Mouse (Mus musculus) gastrocnemius, postnatal 25 days (tissue): ENCODE measurements around the gene Hist1h3f. TPM values are rescaled to one million over a fixed set of nuclear protein-coding genes. Genes with fewer than 3 reads are reported as not detected.
"Not testable (repeated sequence)": the region's sequence is repeated elsewhere in the genome, so short reads cannot be mapped to it uniquely, and the experiment has no call there.

Source experiments
- DNase-seq: peaks from one replicate; pipeline ENCODE4 v3.0.0; 2022
- total RNA-seq, 2 experiments: library from RNA; stranded (reverse); gene quantifications; 1 replicate in 1 of 2; 2 replicates in 1 of 2; pipeline ENCODE4 v1.2.3; 2021

The Hist1h3f gene
- total RNA-seq, 2 experiments from 2014 or later: 5.0 to 6.6 TPM

DNA sequence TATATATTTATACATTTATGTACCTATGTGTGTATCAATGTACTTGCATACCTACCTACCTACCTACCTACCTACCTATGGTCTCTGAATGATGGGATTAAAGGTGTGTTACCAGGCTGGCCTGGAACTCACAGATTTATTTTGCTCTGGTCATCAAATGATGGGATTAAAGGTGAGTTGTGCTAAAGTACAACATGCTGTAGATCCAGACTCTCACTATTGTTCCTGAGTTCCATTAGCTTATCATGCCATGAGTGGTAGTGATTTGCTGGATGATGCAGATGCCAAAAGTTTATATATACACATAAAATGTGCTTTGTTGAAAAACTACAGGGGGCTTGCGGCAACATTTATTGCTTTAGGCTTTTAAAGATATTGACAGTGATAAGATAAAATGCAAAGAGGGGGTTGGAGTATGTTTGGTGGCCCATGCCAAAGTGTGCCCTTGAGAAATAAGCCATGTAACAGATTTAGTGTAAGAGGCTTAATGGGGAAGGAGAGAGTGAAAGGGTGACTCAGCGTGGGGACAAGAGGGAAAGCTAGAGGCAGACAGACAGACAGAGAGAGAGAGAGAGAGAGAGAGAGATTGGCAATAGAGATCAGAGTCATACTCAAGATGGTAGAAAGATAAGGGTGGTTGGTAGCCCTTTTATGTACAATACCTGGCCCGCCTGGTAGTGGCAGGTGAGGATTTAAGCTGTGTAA lies 6.7 kb upstream of the Hist1h3f start:
- DNase-seq: no peak

DNA sequence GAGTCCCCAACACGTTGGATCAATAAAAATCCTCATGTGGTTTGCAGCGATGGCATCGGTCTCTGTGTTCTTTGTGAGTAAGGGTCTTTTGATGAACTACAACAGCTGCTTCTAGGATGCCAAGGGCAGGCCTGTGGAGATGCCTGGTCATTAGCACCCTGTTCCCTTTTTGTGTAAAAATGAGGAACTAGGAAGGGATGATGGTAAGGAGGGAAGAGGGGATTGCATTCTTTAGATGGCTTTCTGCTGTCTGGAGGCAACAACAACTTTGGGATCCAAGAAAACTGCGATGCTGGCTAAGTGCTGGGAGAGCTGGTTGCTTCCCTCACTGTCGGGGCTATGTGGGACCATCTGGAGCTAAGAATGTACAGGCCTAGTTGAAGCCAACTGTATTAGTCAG lies 5.6 kb upstream of the Hist1h3f start:
- DNase-seq: no peak

DNA sequence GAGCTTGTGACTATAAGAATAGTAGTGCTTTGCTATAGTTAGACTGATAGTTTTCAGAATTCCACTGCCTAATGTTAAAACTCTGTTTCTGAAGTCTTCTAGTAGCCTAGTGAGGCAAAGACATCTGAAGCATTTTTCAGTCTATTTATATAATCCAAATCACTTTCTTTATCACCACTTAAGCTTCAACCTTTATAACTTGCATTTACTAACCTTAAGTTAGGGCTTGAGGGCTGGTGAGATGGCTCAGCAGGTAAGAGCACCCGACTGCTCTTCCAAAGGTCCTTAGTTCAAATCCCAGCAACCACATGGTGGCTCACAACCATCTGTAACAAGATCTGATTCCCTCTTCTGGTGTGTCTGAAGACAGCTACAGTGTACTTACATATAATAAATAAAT lies 4.0 kb upstream of the Hist1h3f start:
- DNase-seq: not testable (repeated sequence)

DNA sequence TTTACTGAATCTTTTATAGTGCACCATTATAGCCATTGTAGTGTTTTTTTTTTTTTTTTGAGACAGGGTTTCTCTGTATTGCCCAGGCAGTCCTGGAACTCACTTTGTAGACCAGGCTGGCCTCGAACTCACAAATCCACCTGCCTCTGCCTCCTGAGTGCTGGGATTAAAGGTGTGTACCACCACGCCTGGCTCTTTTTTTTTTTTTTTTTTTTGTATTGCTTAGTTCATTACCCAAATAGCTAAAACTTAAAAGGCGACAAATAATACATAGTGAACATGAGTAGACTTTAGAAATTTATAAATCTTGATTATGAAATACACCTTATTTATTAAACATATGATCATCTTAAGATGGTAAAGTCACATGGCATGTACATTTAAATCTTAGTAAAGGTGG lies 2.4 kb upstream of the Hist1h3f start:
- no peak for DNase-seq

DNA sequence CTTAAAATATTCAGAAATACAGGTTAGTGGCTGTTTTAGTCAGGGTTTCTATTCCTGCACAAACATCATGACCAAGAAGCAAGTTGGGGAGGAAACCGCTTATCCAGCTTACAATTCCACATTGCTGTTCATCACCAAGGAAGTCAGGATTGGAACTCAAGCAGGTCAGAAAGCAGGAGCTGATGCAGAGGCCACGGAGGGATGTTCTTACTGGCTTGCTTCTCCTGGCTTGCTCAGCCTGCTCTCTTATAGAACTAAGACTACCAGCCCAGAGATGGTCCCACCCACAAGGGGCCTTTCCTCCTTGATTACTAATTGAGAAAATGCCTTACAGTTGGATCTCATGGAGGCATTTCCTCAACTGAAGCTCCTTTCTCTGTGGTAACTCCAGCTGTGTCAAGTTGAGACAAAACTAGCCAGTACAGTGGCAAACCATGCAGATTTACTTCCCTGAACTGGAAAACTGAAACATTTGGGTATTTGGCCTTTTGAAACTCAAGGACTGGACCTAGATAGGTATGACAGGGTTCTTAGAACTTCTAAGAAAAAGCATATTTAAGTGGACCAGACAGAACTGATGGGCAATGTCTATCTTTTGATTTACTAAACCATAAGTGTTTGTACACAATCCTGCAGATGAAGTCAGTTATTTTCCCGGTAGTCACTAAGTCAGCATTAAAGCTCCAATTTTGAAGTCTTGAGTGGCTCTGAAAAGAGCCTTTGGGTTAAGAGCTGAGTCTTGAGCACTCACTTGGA lies 1.4 kb upstream of the Hist1h3f start:
- DNase-seq: not testable (repeated sequence)

DNA sequence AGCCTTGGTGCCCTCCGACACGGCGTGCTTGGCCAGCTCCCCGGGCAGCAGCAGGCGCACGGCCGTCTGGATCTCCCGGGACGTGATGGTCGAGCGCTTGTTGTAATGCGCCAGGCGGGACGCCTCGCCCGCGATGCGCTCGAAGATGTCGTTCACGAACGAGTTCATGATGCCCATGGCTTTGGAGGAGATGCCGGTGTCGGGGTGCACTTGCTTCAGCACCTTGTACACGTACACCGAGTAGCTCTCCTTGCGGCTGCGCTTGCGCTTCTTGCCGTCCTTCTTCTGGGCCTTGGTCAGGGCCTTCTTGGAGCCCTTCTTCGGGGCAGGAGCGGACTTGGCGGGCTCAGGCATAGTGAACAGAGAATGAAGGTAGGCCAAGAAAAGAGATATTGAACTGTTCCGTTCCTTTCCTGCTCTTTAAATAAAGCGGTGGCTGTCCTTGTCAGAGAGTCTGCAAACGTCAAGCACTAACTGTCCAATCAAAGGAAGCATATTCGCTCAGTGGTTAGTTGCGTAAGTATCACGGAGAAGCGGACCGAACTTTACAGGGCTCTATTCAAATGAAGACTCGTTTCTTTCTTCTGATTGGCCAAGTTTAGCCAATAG lies 749 bp upstream of the Hist1h3f start, which contains the start of gene Hist1h2bh:
TSS of gene Hist1h2bh (minus strand) at position 394 of the 609 bp plus-strand sequence.
- DNase-seq: peak; percentile 61

DNA sequence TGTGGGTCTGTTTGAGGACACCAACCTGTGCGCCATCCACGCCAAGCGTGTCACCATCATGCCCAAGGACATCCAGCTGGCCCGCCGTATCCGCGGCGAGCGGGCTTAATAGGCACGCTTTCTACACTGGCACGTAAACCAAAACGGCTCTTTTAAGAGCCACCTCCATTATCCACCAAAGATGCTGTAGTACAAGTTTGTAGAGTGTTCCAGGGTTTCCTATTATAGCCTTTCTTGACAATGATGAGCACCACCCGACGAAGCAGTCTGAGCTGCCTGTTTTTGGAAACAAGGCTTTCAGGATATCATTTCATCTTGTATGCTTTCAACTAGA lies 902 bp downstream of the Hist1h3f start:
- not testable (repeated sequence) for DNase-seq

DNA sequence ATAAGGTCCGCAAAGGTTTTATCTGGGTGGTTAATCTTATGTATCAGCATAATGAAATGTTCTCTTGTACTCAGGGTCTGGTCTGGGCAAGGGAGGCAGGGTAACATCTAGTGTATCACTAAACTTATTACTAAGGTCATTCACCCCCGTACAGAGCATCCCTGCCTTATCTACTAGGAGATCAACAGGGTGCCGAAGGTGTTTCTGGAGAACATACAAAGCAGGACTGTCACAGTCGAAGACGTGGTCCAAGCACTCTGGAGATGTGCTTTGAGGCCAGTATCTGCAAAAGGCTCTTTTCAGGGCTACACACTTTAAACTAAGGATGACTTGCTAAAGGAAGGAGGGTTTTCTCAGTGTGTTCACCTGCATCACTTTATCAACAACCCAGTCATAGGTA lies 2.8 kb downstream of the Hist1h3f start:
- no peak for DNase-seq

DNA sequence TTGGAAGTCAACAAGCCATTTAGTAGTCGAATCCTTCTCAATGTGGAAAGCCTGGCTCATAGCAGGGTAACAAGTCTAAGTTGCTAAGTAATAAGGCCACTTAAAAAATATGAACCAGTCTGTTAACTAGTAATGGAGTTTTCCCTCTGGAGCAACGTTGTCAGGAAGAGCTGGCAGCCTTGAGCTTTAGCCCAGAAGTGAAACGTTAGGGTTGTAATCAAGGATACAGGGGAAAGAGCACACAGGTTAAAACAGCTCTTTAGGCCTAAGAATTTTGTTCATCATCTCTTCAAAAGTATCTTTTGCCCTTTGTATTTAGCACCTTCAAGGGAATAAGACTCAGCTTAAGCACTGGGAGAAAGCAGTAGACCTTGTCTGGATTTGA lies 6.9 kb downstream of the Hist1h3f start:
- no peak for DNase-seq

DNA sequence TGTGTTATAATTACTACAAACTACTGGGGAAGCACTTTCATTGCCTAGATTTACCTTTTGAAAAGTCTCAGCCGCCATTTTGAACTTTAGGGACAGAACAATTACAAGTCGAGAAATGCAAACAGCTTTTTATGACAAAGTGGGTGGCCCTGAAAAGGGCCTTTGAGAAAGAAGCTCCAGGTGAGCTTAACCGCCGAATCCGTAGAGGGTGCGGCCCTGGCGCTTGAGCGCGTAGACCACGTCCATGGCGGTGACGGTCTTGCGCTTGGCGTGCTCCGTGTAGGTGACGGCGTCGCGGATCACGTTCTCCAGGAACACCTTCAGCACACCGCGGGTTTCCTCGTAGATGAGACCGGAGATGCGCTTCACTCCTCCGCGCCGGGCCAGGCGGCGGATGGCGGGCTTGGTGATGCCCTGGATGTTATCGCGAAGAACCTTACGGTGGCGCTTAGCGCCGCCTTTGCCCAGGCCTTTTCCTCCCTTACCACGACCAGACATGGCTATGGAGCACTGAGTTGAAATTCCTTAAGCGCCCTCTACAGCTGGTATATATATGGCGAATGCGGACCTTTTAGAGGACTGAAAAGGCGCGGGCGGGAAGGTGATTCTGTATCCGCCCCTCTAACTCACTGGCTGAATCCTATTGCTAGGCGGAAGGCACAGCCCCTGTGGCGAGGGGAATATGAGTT lies 7.4 kb downstream of the Hist1h3f start, which contains the start of gene Hist1h4f:
TSS of gene Hist1h4f (minus strand) at position 503 of the 689 bp plus-strand sequence.
- peak; percentile 62 for DNase-seq

DNA sequence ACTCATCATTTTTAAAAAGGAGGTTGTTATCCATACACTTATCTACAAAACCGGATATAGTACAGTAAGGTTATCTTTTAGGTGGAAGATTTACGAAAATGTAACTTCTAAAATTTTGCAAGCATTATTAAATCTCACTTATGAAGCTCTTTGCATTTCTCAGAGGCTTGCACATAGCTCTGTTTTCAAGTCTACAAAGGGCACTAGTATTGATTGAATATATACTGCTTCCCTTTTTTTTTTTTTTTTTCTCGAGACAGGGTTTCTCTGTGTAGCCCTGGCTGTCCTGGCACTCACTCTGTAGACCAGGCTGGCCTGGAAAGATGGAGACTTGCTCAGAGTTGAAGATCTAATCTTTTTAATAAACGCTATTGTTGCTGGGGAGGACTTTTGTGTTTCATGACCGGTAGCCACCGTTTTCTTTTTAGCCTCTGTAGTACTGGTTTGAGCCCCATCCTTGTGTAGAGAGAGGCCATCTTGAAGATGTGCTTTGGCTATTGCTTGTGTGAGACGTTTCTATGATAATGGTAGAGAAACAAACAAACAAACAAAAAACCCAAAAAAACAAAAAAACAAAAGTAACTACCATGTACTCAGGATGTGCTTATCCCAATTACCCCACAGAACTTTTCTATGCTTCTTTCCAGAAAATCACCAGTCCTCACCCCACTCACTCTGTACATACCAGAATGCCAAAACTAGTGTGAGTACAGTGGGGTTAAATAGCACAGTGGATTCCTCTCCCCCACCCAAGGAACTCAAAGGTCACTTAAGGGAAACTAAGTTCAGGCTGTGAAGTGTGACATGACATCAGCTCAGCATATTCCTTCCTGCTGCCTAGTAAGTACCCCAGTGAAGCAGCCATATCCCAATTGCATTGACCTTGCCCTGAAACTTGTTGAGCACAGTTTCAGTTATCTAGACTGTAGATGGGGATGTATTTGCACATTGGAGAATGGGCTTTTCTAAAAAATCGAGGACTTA lies 8.4 kb downstream of the Hist1h3f start:
- DNase-seq: no peak

DNA sequence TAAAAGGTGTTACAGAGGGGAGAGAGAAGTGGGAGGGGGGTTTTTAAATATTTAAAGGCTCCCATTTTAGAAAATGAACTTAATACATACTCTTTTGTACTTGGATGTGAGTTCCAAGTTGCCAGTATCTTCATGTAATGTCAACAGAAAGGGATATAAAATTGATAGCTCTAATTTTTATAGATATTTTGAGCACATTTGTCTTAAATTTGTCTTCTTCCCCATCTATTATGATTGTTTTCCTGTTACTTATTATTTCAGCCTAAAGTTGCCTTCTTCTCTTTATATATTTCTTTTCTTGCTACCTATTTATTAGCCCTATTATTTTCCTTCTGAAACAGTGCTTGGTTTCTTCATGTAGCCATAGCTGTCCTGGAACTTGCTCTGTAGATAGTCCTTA lies 9.1 kb downstream of the Hist1h3f start, which contains the start of gene Hist1h1d:
TSS of gene Hist1h1d (plus strand) at position 301 of the 400 bp plus-strand sequence.
- DNase-seq: no peak

DNA sequence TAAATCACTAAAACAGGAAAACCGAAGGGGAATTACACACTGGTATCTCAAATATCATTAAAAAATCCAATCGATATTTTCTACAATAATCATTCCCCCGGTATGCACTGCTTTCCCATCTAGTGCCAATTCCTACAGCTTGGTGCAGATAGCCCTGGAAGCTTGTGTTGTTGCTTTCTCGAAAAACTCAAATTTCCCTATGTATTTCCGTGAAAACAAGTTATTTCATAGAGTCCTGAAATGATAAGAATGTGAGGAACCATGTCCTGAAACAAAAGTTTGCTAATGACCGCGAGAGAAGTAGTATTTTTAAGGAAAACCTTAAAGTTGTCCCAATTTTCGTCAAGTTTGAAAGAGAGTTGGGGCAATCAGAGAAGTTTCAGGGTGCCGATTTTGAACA lies 10.5 kb downstream of the Hist1h3f start:
- DNase-seq: no peak

DNA sequence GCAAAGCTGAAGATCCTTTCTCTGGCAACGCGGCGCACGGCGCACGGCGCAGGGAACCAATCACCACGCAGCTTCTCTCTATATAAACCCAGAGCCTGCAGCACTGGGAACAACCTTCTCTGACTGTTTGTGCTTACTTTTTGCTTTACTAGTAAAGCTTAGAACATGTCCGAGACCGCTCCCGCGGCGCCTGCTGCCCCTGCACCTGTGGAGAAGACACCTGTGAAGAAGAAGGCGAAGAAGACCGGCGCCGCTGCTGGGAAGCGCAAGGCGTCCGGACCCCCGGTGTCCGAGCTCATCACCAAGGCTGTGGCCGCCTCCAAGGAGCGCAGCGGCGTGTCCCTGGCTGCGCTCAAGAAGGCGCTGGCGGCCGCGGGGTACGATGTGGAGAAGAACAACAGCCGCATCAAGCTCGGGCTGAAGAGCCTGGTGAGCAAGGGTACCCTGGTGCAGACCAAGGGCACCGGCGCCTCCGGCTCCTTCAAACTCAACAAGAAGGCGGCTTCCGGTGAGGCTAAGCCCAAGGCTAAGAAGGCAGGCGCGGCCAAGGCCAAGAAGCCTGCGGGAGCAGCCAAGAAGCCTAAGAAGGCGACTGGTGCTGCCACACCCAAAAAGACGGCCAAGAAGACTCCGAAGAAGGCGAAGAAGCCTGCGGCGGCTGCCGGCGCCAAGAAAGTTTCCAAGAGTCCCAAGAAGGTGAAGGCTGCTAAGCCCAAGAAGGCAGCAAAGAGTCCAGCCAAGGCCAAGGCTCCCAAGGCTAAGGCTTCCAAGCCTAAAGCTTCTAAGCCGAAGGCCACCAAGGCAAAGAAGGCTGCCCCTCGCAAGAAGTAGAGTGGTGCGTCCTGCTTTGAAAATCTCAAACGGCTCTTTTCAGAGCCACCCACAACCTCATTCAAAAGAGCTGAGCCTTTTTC lies 11.3 kb downstream of the Hist1h3f start:
- DNase-seq: peak; percentile 58

DNA sequence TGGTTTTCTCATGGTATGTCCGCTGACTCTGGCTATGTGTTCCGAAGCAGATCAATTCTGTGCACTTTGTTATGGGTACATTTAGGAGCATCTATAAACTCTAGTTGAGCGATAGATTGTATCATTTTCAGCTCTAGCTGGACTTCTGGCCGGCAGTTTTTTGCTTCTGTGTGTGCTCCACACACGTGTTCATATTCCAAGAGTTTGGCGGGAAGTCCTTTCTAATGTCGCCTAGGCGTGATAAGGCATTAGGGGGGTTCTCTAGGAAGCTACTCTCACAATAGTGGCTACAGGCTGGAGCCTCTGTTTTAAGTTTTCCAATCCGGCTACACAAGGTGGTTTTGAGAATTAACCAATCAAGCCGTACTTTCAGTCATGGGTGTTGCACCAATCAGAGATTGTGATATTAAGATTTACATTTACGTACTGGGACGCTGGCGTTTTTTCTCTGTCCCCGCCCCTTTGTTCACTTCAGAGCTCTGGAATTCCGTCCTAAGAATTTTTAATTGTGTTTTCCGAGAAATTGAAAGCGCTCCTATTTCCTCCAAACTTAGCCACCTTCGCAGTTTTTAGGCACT lies 12.1 kb downstream of the Hist1h3f start:
- DNase-seq: peak; percentile 62

DNA sequence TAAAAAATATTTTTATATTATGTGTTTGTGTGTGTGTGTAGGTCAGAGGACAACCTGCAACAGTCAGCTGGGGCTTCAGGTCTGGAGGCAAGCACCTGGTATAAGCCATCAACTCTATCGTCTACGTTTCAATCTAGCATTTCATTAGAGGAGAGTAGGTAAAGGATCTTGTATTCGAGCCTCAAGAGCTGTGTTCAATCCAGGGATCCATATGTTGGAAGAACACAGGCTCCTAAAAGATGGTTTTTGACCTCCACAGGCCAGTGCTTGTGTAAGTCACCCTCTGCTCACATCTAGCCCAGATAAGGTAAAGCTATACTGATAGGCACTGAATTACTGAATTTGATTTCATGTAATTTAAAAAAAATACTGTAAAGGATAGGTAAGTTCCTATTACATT lies 13.1 kb downstream of the Hist1h3f start:
- DNase-seq: no peak

DNA sequence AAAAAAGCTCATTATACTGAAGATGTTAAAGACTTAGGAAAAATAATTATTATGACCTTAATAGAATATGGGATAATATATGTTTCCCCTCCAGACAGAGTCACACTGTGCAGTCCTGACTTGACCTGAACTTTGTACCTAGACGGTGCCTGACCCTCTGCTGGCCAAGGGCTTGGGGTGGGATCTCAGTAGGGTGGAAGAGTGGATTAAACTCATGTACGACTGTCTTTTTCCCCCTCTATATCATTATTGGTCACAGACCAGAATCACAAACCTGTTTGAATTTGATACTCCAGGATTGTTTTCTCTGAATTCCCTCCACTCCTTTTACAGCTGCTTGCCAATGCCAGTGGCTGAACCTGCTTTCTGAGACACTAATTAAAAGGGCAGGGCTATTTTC lies 16.8 kb downstream of the Hist1h3f start:
- DNase-seq: not testable (repeated sequence)

DNA sequence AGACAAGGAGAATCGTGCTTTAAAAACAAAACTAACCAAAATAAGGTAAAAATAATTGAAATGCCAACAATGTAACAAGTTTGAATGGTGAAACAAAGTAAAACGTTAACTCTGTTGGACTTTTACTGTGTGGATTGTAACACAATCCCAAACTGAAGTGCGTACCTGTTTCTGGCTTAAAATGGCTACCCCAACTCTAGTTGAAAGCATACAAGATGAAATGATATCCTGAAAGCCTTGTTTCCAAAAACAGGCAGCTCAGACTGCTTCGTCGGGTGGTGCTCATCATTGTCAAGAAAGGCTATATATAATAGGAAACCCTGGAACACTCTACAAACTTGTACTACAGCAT lies 17.7 kb downstream of the Hist1h3f start:
- DNase-seq: not testable (repeated sequence)

DNA sequence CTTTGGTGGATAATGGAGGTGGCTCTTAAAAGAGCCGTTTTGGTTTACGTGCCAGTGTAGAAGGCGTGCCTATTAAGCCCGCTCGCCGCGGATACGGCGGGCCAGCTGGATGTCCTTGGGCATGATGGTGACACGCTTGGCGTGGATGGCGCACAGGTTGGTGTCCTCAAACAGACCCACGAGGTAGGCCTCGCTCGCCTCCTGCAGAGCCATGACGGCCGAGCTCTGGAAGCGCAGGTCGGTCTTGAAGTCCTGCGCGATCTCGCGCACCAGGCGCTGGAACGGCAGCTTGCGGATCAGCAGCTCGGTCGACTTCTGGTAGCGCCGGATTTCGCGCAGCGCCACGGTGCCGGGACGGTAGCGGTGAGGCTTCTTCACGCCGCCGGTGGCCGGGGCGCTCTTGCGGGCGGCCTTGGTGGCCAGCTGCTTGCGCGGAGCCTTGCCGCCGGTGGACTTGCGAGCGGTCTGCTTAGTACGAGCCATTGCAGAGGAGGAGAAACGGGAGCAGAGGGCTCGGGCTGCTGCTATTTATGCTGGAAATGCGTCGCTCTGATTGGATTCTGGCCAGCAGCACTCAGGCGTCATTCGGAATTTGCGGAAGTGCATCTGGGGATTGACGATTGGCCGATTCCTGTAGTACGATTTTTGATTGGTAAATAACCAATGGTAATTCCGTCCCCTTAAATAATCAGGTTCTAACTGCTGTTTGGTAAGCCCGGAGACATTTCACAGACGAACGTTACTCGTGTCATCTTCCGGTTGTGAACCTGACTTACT lies 18.2 kb downstream of the Hist1h3f start, which contains the start of gene Hist1h3e:
TSS of gene Hist1h3e (minus strand) at position 487 of the 777 bp plus-strand sequence.
- peak; percentile 89 for DNase-seq
